Comparison of ENCODE assay signal across 8 mouse cellular contexts in genomic region chr1:80340061-80340435, GRCm38 (mm10). TPM values are rescaled to one million over a fixed set of nuclear protein-coding genes. Genes with fewer than 3 reads are reported as not detected.
A peak's percentile ranks its signal among the peaks of the same experiment; 100 is the strongest.
DNase-seq lines count a peak whose midpoint lies in the region; TF ChIP-seq lines count a peak whose summit lies in the region.

No protein-coding gene starts in this region.

- TF ChIP-seq EP300 in CH12.LX (IDR thresholded peaks at IDR 0.05; ENCODE audit: low read length), result no peak

- under 1% methylated on average over 59 of the region's 59 CpGs for WGBS in bone marrow, adult 2 months

- H3K36me3 ChIP-seq in CH12.LX (replicated peaks in 1 of 2; ENCODE audit: control insufficient read depth in 1 of 2, insufficient read depth in 1 of 2, low read length in 1 of 2), result peaks cover 0 to 12% of the 10 kb centered on the region in 2 experiments

- TF ChIP-seq RAD21 in CH12.LX (IDR thresholded peaks at IDR 0.05; ENCODE audit: low read depth, low read length), result no peak

- no peak for DNase-seq in CH12.LX (ENCODE audit: extremely low read depth)
- DNase-seq in heart, postnatal 4 days, result peak; percentile 74
- peak; percentile 71 for DNase-seq in layer of hippocampus, adult 9-11 months
- peak; percentile 80 for DNase-seq in lung, postnatal 10 days
- peak; percentile 61 for DNase-seq in ovary, postnatal 10 days (ENCODE audit: low spot score)
- DNase-seq in thymus, postnatal 0 days (ENCODE audit: low spot score), result peak; percentile 75

- H3K79me2 ChIP-seq in CH12.LX (replicated peaks; ENCODE audit: control insufficient read depth, extremely low read depth, insufficient read depth, poor library complexity, severe bottlenecking), result peaks cover 36% of the 10 kb centered on the region

- H3K4me3 ChIP-seq in CH12.LX (replicated peaks in 1 of 3; ENCODE audit: low read depth in 2 of 3, low read length in 2 of 3, poor library complexity in 1 of 3), result peak overlapping the region; percentile 88 to 100 (median 89)
- H3K4me3 ChIP-seq in bone marrow, adult 2 months (replicated peaks; ENCODE audit: control insufficient read depth, low read depth, low read length), result peak overlapping the region; percentile 98
- H3K4me3 ChIP-seq in embryonic fibroblast, embryonic 13.5 days (ENCODE audit: insufficient read depth, low read length), result peak overlapping the region; percentile 100

- in situ Hi-C loops in CH12.LX (cut with MboI; ENCODE audit: low pct_ligation_motif_present, low pct_unique_long_range_greater_than_20kb, low sequenced_read_pairs), result no loop called here

- peak overlapping the region; percentile 93 for H3K27ac ChIP-seq in CH12.LX (ENCODE audit: insufficient read depth, low read depth)
- H3K27ac ChIP-seq in bone marrow, adult 2 months (ENCODE audit: control insufficient read depth, insufficient read depth, low read depth, low read length, poor library complexity), result peak overlapping the region; percentile 99
- peak overlapping the region; percentile 91 for H3K27ac ChIP-seq in embryonic fibroblast, embryonic 13.5 days (ENCODE audit: insufficient read depth, low read length)

- dilution Hi-C loops in CH12.LX (cut with MboI; ENCODE audit: extremely low pct_ligation_motif_present, extremely low pct_unique_long_range_greater_than_20kb, low sequenced_read_pairs), result no loop called here

- peak overlapping the region; percentile 100 for H3K9ac ChIP-seq in CH12.LX (ENCODE audit: insufficient read depth, low read depth)

- no peak for TF ChIP-seq POLR2A in CH12.LX (IDR thresholded peaks at IDR 0.05; ENCODE audit: low read depth, low read length)
- TF ChIP-seq POLR2A in bone marrow, adult 2 months (IDR thresholded peaks at IDR 0.05; ENCODE audit: borderline replicate concordance, control insufficient read depth, low read depth, low read length), result no peak
- no peak for TF ChIP-seq POLR2A in embryonic fibroblast, embryonic 13.5 days (IDR thresholded peaks at IDR 0.05; ENCODE audit: low read depth, low read length)

- H3K4me2 ChIP-seq in CH12.LX (ENCODE audit: insufficient read depth, low read depth, poor library complexity, severe bottlenecking), result no peak overlapping the region; the same call in 1 of the 2 replicates

- H3K4me1 ChIP-seq in CH12.LX (ENCODE audit: control insufficient read depth in 1 of 2, insufficient read depth in 2 of 2), result peaks cover 6 to 32% of the 10 kb centered on the region in 2 experiments; a peak in 3 of 4 replicates
- peaks cover 1% of the 10 kb centered on the region; the same call in 1 of the 2 replicates for H3K4me1 ChIP-seq in bone marrow, adult 2 months (ENCODE audit: control insufficient read depth, insufficient read depth, low read length)
- H3K4me1 ChIP-seq in embryonic fibroblast, embryonic 13.5 days (ENCODE audit: control insufficient read depth, insufficient read depth, low read length), result no peaks in the 10 kb centered on the region

- H3K9me3 ChIP-seq in CH12.LX (replicated peaks; ENCODE audit: low read length), result no peaks in the 10 kb centered on the region

- TF ChIP-seq CTCF in CH12.LX (conservative IDR thresholded peaks at IDR 0.05 in 1 of 2, IDR thresholded peaks at IDR 0.05 in 1 of 2; ENCODE audit: low read depth in 2 of 2, low read length in 2 of 2), result no peak
- TF ChIP-seq CTCF in bone marrow, adult 2 months (IDR thresholded peaks at IDR 0.05; ENCODE audit: control insufficient read depth, insufficient read depth, low read length), result no peak
- no peak for TF ChIP-seq CTCF in embryonic fibroblast, embryonic 13.5 days (IDR thresholded peaks at IDR 0.05; ENCODE audit: borderline replicate concordance, insufficient read depth, low read length)

- no peaks in the 10 kb centered on the region for H3K27me3 ChIP-seq in CH12.LX (replicated peaks)

TF ChIP-seq in CH12.LX, 34 proteins besides CTCF, POLR2A, EP300 and RAD21:
- TF ChIP-seq ELF1 (IDR thresholded peaks at IDR 0.05; ENCODE audit: low read depth, low read length) (0 out of 2 replicates have a peak, but pooled peaks have one; percentile 42), USF2 (conservative IDR thresholded peaks at IDR 0.05; ENCODE audit: low read depth, low read length) (no peak), HCFC1 (IDR thresholded peaks at IDR 0.05; ENCODE audit: low read depth, low read length) (peak; percentile 18; the same call in 1 of the 2 replicates), GABPA (IDR thresholded peaks at IDR 0.05; ENCODE audit: insufficient replicate concordance, low read depth, low read length) (no peak), BHLHE40 (IDR thresholded peaks at IDR 0.05; ENCODE audit: low read depth, low read length) (no peak), UBTF (IDR thresholded peaks at IDR 0.05; ENCODE audit: low read depth, low read length) (peak; percentile 99), SMC3 (IDR thresholded peaks at IDR 0.05; ENCODE audit: low read depth, low read length) (no peak), TCF12 (IDR thresholded peaks at IDR 0.05; ENCODE audit: low read depth, low read length) (peak; percentile 38; the same call in 1 of the 2 replicates)
TF ChIP-seq in CH12.LX: peak in this region for 4.

RNA-seq across cellular contexts. Expression of gene Cul3, which starts 0.2 kb away (rescaled TPM):
- total RNA-seq in CH12.LX (2012; rRNA removed) (65.5 and 82.2 TPM in 2 replicates), CH12.LX (2014; rRNA removed) (232 and 237 TPM in 2 replicates)
- polyA plus RNA-seq in CH12.LX (2012; ENCODE audit: insufficient read length, low read depth), result 148 and 176 TPM in 2 replicates
- 29.7 and 48.5 TPM in 2 replicates for polyA plus RNA-seq in bone marrow, adult 2 months (2011; ENCODE audit: insufficient read depth, insufficient read length, low replicate concordance, missing spikeins)
- polyA plus RNA-seq in embryonic fibroblast, embryonic 13.5 days (2011; ENCODE audit: insufficient read length, low read depth, missing spikeins), result 156 and 189 TPM in 2 replicates
- total RNA-seq in heart, postnatal 4 days (2021), result 100 to 1,000 TPM; 123 to 124 TPM
- 40.9 and 53.0 TPM in 2 replicates for polyA plus RNA-seq in thymus, postnatal 0 days (2015; fragmentation: Nextera tagmentation; extraction: Ambion mirVana)
